Mouse (Mus musculus): ENCODE measurements around the gene Mcl1. TPM values are rescaled to one million over a fixed set of nuclear protein-coding genes. Genes with fewer than 3 reads are reported as not detected.
"Not testable (repeated sequence)": the region's sequence is repeated elsewhere in the genome, so short reads cannot be mapped to it uniquely, and the experiment has no call there.

Mcl1 gene
- total RNA-seq, 2 experiments from 2014 or later, result 151 to 152 TPM

DNA sequence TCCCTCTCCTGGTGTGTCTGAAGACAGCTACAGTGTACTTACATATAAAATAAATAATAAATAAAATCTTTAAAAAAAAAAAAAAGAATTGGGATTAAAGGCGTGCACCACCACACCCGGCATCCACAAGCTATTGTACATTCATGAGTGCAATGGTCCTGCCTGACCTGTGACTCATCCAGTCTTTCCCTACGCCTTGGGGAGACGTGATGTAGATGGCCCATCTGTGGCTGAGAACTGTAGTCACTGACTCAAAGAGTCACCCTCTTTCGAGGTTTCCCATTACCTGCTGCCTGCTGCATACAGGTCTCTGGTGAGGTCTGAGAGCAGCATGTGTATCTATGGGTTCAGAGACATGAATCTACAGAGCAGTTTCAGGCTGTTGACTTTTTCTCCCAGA is 10.6 kb upstream of the Mcl1 start:
- no peak for DNase-seq (ENCODE audit: low spot score in 2 of 2)

DNA sequence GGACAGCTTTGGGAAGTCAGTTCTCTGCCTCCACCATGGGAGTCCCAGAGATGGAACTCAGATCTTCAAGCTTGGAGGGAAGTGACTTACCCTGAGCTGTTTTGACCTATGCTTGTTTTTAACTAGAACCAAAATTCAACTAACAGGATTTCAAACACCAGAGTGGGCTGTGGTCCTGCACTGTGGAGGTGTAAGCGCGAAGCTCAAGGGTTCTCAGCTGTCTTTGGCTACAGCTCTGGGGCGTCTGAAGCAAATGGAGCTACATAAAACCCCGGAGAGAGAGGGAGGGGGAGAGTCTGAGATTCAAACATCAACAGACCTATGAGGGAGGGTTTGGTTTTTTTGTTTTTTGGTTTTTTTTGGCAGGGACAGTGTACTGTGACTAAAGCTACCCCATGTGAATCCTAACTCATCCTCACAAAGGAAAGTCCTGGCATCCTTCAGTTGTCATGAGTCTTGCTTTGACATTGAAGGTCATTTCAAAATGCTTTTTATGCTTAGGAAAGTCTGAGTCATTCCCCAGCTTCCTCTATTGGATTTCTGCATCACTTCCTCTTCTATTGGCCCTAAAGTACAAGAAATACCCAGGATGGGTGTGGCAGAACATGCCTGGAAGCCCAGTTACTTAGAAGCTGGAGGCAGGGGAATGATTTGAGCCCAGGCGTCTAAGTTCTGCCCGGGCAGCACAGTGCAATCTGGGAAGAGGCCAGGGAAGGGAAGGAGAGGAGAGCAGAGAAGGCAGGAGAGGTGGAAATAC is 8.1 kb upstream of the Mcl1 start:
- no peak for DNase-seq (ENCODE audit: low spot score in 2 of 2)

DNA sequence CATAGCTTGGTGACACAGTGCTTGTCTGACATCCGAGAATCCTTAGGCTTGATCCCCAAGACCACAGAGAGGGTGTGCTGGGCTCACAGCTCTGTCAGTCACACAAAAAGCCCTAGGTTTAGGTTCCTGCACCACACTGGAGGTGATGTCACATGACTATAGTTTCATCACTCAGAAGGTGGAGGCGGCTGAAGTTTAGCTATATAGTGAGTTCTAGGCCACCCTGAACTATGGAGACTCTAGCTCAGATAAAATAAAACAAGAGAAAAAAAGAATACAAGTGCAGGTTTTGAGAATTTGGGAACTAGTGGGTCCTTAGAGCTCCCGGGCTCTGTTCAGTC is 7.6 kb upstream of the Mcl1 start:
- no peak for DNase-seq (ENCODE audit: low spot score in 2 of 2)

DNA sequence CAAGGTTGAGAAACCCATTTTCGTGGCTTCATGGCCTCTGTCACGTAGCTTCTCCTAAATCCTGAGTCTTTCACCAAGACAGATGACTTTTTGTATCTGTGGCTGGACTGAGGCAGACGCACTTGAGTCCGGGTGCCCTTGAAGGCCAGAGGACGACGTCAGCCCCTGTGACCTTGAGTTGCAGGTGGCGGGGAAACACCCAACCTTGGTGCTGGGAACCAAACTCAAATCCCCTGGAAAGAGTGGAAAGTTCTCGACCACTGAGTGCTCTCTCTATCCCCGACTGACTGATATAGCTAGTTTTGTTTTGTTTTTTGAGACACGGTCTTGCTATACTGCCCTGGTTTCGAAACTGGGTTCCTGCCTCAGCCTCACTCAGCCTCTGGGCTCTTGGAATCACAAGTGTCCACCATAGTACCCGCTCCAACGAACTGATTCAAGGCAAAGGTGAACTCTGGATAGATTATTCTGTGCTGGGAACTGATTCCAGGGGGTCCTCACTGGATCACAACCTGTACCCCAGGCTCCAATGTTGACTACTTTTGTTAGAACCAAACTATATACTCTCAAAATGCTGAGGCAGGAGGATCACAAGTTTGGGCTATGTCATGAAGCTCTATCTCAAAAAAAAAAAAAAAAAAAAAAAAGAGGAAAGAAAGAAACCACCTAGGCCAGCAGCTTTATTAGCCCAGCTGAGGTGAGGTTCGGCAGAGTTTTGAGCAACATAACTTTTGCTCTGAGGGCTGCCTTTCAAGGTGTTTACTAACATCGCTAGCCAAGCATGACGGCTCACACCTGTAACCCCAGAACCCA is 7.0 kb upstream of the Mcl1 start:
- no peak for DNase-seq (ENCODE audit: low spot score in 2 of 2)

DNA sequence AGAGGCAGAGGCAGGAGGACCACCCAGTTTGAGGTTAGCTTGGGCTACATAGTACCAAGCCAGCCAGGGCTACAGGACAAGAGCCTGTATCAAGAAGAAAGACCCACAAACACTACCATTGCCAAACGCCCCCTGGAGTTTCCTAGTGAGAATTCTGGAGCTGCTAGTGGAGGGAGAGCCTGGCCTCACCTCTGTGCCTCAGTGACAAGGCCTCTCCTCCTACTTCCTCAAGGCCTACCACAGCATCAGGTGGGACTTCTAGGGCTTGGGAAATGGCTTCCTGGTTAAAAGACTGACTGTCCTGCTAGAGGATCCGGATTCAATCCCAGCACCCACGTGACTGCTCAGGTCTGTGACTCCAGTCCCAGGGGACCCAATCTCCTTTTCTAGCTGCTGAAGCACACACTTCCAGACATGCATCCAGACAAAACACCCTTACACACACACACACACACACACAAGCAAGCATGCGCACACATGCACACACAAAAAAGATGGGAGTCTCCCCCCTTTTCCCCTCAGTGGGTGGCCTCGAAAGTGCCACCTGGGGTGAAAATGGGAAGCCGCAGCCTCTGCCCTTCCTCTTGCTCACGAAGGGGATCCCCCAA is 6.3 kb upstream of the Mcl1 start:
- no peak for DNase-seq (ENCODE audit: low spot score in 2 of 2)

DNA sequence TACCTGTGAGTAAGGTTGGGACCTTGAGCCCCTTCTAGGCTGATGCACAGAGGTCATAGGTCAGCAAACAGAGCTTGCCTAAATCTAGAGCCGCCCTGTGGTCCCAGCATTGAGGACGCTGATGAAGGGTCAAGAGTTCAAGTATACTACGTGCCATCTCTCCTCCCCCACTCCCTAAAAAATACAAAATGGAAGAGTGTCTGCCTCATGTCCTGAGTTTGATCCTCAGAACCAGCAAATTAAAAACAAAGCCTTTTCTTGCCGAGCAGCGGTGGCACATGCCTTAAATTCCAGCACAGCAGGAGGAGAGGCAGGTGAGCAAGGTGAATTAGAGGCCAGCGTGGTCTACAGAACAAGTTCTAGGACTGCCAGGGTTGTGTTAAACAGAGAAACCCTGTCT is 5.7 kb upstream of the Mcl1 start:
- no peak for DNase-seq (ENCODE audit: low spot score in 2 of 2)

DNA sequence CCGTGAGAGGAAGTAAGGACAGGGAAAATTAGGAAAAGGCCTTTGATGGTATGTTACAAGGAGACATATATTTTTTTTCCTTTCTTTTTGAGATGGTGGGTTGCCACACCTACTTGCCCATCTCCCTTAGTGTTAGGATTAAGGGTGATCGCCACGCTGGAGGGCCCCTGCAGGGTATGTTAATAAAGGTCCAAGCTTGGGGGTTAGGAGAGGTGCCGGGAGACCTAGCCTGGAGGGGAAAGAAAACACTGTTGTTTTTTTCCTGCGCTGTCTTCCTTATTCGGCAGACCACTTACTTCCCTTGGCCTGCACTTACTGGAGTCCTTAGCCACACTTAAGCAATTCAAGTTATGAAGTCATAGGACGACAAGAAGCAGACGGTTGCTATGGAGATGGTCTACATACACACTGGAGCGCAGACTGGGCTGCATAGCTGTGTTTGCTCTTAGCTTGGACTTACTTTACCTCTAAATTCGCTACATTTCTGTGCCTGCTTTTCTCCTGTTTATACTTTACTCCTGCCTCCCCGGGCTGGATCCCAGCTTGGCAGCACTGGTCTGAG is 5.0 kb upstream of the Mcl1 start:
- DNase-seq (ENCODE audit: low spot score in 2 of 2), result no peak

DNA sequence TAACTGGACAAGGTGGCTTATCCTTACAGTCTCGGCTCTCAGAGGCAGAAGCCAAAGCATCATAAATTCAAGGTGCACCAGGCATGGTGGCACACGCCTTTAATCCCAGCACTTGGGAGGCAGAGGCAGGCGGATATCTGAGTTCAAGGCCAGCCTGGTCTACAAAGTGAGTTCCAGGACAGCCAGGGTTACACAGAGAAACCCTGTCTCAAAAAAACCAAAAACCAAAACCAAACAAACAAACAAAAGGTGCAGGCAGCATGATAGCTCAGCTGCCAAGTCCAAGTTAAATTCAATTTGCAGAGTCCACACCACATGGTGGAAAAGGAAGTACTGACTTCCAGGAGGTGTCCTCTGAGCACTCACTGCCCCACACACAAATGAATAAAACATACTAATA is 4.2 kb upstream of the Mcl1 start:
- not testable (repeated sequence) for DNase-seq (ENCODE audit: low spot score in 2 of 2)

DNA sequence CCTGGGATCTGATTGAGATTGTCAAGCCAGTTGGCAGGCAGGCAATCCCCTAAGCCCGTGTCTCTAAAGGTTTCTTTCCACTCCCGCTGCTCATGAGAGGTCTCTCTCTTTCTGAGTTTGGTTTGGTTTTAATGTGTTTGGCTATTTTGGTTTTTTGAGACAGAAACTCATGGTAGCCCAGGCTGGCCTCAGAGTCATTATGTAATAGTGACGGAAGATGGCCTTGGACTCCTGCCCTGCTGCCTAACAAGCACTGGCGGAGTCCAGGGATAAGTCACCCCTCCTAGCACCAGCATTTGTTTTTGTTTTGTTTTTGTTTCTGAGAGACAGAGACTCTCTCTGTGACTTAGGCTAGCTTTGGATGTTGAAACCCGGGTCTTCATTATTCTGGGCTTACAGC is 3.2 kb upstream of the Mcl1 start:
- no peak for DNase-seq (ENCODE audit: low spot score in 2 of 2)

DNA sequence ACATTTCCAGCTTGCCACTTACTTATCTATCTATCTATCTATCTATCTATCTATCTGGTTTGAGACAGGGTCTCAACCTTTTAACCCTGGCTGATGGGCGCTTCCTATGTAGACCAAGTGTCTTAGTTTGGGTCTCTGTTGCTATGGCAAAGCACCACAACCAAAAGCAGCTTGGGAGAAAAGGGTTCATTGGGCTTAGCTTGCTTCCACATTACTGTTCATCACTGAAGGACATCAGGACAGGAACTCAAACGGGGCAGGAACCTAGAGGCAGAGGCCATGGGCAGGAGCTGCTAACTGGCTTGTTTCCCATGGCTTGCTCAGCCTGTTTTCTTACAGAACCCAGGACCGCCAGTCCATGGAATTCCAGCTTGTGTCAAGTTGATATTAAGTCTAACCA is 1.5 kb upstream of the Mcl1 start:
- DNase-seq (ENCODE audit: low spot score in 2 of 2), result no peak

DNA sequence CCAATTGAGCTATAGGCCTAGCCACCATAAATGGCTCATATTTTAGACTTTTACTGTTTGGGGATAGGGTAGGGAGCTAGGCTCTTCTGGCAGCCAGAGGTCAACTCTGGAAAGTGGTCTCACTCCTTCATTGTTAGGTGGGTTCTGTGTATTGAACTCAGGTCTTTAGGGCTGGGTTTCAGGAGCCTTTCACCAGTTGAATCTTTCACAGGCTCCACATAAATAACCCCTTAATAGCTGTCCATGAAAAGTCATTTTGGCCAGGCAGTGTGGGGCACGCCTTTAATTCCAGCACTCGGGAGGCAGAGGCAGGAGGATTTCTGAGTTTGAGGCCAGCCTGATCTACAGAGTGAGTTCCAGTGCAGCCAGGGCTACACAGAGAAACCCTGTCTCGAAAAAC is 877 bp upstream of the Mcl1 start:
- no peak for DNase-seq (ENCODE audit: low spot score in 2 of 2)

DNA sequence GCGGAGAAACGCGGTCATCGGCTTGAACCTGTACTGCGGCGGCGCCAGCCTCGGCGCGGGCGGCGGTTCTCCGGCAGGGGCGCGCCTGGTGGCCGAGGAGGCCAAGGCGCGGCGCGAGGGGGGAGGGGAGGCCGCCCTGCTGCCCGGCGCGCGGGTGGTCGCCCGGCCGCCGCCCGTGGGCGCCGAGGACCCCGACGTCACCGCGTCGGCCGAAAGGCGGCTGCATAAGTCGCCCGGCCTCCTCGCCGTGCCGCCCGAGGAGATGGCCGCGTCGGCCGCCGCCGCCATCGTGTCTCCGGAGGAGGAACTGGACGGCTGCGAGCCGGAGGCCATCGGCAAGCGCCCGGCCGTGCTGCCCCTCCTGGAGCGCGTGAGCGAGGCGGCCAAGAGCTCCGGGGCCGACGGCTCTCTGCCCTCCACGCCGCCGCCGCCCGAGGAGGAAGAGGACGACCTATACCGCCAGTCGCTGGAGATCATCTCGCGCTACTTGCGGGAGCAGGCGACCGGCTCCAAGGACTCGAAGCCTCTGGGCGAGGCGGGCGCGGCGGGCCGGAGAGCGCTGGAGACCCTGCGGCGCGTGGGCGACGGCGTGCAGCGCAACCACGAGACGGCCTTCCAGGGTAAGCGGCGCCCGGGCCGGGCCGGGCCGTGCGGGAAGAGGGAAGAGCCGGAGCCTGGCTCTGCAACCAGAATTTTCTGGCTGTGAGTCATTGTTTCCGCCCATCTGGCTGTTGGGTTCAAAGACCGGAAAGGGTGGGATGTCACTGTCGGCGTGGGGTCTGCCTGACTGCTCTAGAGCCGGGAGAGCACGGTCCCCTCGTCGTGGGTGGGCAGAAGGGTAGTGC is 502 bp downstream of the Mcl1 start:
- peak; percentile 42 to 43 for DNase-seq (ENCODE audit: low spot score in 2 of 2)

DNA sequence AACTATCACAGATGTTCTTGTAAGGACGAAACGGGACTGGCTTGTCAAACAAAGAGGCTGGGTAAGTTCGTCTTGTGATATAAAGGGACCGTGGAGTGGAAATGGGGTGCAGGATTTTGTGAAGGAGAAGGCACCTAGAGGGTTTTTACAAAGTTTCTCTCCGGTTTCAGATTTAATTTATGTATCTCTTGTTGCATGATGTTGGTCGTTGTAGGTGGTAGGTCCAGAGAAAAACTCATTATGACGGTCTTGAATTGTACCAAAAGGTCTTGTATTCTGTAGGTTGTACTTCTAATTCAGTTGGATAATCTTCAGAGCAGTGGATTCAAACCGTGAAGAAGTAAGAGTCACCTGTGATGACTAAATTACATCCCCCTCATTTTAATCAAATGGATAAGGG is 1.4 kb downstream of the Mcl1 start:
- DNase-seq (ENCODE audit: low spot score in 2 of 2), result no peak

DNA sequence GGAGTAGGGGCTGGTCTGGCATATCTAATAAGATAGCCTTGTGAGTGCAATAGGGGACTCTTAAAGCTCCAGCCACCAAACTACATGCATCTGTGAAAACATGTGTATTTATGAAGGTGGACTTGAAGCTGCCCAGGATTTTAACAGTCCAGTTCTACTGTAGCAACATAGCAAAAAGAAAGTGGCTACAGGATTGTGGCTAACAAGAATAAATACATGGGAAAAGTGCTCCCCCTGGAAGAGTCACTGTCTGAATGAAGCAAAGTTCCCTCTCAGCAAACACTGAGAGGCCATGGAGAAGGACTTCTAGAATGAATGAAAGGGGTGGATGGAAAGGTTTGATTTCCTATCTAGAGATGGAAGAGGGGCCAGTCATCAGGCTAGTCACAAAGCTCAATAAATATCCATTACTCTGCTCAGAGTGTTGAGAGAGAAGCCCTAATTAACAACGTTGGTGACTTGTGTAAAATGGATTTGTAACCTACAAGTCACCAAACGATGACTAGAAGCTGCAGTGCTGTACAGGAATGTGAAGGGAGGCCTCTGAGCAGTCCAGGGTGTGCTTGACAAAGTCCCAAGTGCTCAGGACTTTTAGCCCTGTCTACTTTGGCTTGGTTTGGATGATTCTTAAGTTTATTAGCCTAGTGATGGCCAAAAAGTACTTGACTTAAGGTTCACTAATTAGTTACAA is 2.3 kb downstream of the Mcl1 start:
- no peak for DNase-seq (ENCODE audit: low spot score in 2 of 2)

DNA sequence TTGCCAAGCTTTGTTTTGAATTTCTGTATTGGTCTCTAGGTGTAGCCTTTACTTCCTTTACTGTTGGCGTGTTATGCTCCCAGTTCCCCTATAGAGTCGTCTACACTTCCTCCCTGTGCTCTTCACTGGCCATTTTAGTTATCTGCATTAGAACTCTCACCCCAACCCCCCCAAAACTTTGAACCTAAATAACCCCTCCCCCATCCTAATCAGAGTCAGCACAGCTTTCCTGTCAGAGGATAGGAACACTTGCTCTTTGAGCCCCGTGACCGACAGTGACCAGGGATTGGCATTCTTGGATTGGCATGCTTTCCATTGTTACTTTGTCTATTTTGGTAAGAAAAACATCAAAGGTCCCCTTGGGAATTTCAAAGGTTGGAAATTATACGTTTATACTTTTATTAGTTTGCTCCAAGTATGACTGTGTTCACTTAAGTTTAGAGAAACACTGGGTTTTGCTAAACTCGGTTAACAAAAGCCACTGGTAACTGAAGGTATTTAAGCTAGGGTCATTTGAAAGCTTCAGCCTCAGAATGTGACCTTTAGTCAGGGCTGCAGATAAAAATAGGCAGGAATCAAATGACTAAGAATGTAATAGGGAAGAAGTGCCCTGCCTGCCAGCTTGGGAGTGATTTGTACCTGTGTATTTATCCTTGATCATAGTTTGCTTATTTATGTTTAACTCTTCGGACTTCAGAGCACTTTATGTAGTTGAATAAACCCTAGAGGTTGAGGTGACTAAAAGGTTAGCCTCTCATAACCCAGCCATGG is 3.5 kb downstream of the Mcl1 start:
- no peak for DNase-seq (ENCODE audit: low spot score in 2 of 2)

DNA sequence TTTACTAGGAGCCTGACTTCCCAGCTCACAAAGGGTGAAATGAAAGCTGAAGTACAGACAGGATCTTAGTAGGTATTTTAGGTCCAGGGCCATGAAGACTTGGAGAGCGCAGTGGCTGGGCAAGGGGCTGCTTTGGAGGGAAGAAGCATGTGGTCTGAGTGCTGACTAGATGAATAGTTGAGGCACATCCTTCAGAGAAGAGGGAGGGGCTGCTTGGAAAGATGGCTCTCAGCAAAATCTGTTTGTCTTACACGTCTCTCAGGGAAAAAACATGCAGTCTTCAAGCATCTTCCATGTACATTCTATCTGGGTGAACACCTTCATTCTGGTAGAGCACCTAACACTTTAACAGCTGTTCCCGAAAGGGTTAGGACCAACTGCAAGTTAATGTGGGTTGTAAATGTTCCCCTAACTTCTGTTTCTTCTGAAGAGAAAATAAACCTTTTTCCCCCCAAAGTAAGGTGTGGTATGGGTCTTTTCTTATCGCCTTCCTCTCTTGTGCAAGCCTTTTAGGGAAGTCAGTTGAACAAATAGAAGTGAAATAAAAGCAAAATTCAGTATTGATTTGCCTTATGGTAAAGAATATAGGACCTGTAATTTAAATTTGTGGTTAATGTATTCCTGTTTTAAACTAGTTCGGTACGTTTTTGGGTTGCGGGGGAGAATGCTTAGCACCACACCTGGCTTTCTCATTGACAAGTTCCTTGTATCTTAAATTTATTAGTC is 4.3 kb downstream of the Mcl1 start:
- no peak for DNase-seq (ENCODE audit: low spot score in 2 of 2)

DNA sequence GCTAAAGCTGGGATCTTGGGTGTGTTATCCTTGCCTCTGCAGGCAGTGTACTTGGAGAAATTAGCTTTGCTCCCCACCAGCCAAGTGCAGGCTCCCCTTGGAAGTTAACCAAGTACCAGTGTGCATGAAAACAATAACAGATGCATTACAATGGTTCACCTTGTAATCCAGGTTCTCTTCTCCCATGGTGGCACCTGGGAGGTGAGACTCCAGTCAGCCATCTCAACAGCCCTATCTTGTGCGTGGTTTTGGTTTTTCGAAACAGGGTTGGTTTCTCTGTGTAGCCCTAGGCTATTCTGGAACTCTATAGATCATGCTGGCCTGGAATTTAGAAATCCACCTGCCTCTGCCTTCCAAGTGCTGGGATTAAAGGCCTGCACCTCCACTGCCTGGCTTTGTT is 4.9 kb downstream of the Mcl1 start:
- no peak for DNase-seq (ENCODE audit: low spot score in 2 of 2)

DNA sequence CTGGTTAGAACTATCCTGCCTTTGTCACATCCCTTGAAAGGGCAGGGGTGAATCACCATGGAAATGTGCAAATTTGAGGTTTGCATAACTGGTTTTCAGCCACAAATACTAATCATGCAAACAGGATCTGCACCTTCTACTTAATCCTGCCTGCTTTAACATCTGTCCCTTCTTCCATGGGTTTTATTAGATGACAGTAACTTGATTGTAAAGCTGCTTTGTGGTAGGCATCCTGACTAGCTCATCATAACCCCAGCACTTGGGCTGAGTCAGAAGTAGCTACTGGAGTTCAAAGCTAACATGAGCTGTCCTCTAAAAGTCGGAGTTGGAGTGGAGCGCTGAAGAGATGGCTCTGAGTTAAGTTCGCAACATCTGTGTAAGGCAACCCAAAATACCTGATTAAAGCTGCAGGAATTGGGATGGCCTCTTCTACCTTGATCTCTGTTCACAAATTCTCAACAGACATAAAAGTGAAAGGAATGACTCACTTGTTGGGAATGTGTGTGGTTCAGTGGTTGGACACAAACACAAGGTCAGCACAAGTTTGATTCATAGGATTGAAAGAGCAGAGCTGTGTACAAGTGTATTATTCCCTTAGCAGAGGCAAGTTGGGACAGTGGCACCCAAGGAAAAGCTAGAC is 5.5 kb downstream of the Mcl1 start:
- DNase-seq (ENCODE audit: low spot score in 2 of 2), result no peak

DNA sequence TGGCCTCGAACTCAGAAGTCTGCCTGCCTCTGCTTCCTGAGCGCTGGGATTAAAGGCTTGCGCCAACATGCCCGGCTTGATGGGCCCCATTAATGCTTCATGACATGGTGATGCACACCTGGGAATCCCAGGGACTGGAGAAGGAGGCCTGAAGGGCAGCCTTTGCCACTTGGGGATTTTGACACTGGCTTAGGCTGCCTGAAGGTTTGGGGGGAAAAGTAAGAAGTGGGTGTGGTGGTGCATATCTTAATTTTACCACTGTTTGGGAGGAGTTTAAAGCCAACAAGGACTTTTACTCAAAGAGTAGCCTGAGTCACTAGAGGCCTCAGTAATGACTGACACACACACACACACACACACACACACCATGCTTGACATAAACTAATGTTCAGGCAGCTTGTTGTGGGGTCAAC is 6.4 kb downstream of the Mcl1 start:
- DNase-seq (ENCODE audit: low spot score in 2 of 2), result no peak

All from adrenal gland, postnatal 4 days (tissue).